Mouse (Mus musculus) liver, embryonic 14.5 days (tissue): ENCODE data around the gene Crtam. TPM values are rescaled to one million over a fixed set of nuclear protein-coding genes. Genes with fewer than 3 reads are reported as not detected.

Source experiments
- ATAC-seq: fragments of 200-750 bp; cut with Nextera tagmentation; 2 replicates; pipeline ENCODE4 v1.8.0; 2017; ENCODE audit warnings: moderate number of reproducible peaks, mild to moderate bottlenecking, moderate library complexity; ENCODE audit not compliant: insufficient read depth
- DNase-seq, 3 experiments: peaks; one replicate each; pipeline ENCODE4 v3.0.0-alpha.2; 2012 to 2013; ENCODE audit warnings: low read depth in 3 of 3, low spot score in 3 of 3
- H3K27ac ChIP-seq: fragments of 300-500 bp; sonication (generic); 2 replicates; pipeline ENCODE4 v1.5.1; 2014; ENCODE audit warnings: moderate library complexity, mild to moderate bottlenecking, control low read depth, inconsistent platforms
- H3K27me3 ChIP-seq: fragments of 300-500 bp; sonication (generic); 2 replicates; pipeline ENCODE4 v1.6.1; 2014; ENCODE audit warnings: mild to moderate bottlenecking, low read length, moderate library complexity; ENCODE audit not compliant: control insufficient read depth, insufficient read depth
- H3K36me3 ChIP-seq: fragments of 300-500 bp; sonication (generic); replicated peaks from 2 replicates; pipeline ENCODE4 v1.6.1; 2014; ENCODE audit warnings: low read depth; ENCODE audit not compliant: control insufficient read depth, insufficient read depth
- H3K4me1 ChIP-seq, 2 experiments: fragments of 200-500 bp in 1 of 2; fragments of 300-500 bp in 1 of 2; sonication (generic) in 1 of 2; replicated peaks; 2 replicates each; pipeline ENCODE4 v1.6.1; 2012 to 2014; ENCODE audit warnings: antibody characterized with exemption in 1 of 2, inconsistent platforms in 1 of 2, low read length in 1 of 2; ENCODE audit not compliant: control insufficient read depth in 2 of 2, insufficient read depth in 2 of 2
- H3K4me2 ChIP-seq: fragments of 300-500 bp; sonication (generic); 2 replicates; pipeline ENCODE4 v1.6.1; 2014; ENCODE audit warnings: low read depth, mild to moderate bottlenecking, control low read depth, moderate library complexity
- H3K4me3 ChIP-seq, 2 experiments: fragments of 200-500 bp in 1 of 2; fragments of 300-500 bp in 1 of 2; sonication (generic) in 1 of 2; 2 replicates each; pipeline ENCODE4 v1.5.1; 2012 to 2014; ENCODE audit warnings: low read depth in 2 of 2, low read length in 2 of 2, mild to moderate bottlenecking in 2 of 2, control low read depth in 1 of 2, inconsistent platforms in 1 of 2, moderate library complexity in 1 of 2; ENCODE audit not compliant: insufficient read depth in 1 of 2
- H3K9ac ChIP-seq: fragments of 300-500 bp; sonication (generic); replicated peaks from 2 replicates; pipeline ENCODE4 v1.6.1; 2014; ENCODE audit warnings: mild to moderate bottlenecking, control low read depth, moderate library complexity
- H3K9me3 ChIP-seq: fragments of 300-500 bp; sonication (generic); 2 replicates; pipeline ENCODE4 v1.6.1; 2016; ENCODE audit warnings: low read length, mixed read lengths; ENCODE audit not compliant: control insufficient read depth
- CTCF ChIP-seq: IDR thresholded peaks from 2 replicates; pipeline ENCODE4 v1.5.1; 2016; ENCODE audit warnings: antibody characterized with exemption, low read depth, control low read depth
- EP300 ChIP-seq: IDR thresholded peaks from 2 replicates; pipeline ENCODE4 v1.6.1; 2016; ENCODE audit warnings: antibody characterized with exemption, low read depth
- WGBS: fragments of 180-500 bp; shearing (Covaris S2); extraction: QIAGEN DNeasy Blood & Tissue Kit; methylation state at CpG from one replicate; pipeline ENCODE4 v1.1.7; 2014; ENCODE audit not compliant: insufficient replicate concordance; 5-methylcytosine and 5-hydroxymethylcytosine counted together
- polyA plus RNA-seq, 2 experiments: library from polyadenylated mRNA; depleted of rRNA in 1 of 2; stranded (reverse) in 1 of 2; unstranded in 1 of 2; fragments of >200 nt; fragmentation: Nextera tagmentation in 1 of 2; extraction: Ambion mirVana in 1 of 2; gene quantifications; 2 replicates each; pipeline versions ENCODE4 v1.2.1 to v1.2.3; 2012 to 2014

The Crtam gene
- polyA plus RNA-seq, 2 experiments, result 0.06 TPM; not detected in 1

DNA sequence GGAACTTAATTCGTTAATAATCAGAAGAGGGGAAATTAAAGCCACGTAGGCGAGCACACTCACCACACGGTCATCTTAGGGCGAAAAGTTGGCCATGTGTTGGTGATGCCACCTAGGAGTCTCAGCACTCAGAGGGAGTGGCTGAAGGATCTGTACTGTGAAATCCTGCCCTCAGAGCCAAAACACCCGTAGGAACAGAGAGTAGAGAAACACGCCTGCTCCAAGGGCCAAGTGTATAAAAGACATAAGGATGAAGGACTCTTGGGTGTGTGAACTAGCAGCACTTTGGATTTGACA lies 40.1 kb downstream of the Crtam start:
- WGBS, result 26% methylated on average over 7 of the region's 7 CpGs
- Histone ChIP-seq H3K4me1 (no peaks in the 10 kb centered on the region), H3K27ac (no peak overlapping the region), H3K9me3 (no peaks in the 10 kb centered on the region), H3K27me3 (peaks cover 22% of the 10 kb centered on the region), H3K9ac (no peak overlapping the region), H3K36me3 (no peaks in the 10 kb centered on the region), H3K4me2 (no peak overlapping the region), H3K4me3 (no peak overlapping the region)
- no peak for DNase-seq
- ATAC-seq, result no peak
- no peak for TF ChIP-seq CTCF
- TF ChIP-seq EP300, result no peak

- Histone ChIP-seq H3K4me3 (no peak within 1 kb of the TSS), H3K4me1 (no peaks in the 10 kb centered on the region), H3K4me2 (no peak within 1 kb of the TSS), H3K27ac (no peak within 1 kb of the TSS), H3K9me3 (no peaks in the 10 kb centered on the region), H3K36me3 (no peaks in the 10 kb centered on the region), H3K27me3 (peaks cover 22% of the 10 kb centered on the region), H3K9ac (no peak within 1 kb of the TSS)
- WGBS, result 2% methylated on average over 51 of the region's 51 CpGs
- no peak for DNase-seq
- no peak for ATAC-seq
- TF ChIP-seq CTCF, result no peak
- no peak for TF ChIP-seq EP300
These were observed 40.6 kb downstream of the Crtam start, which contains the start of gene Jhy for GRCm38 (mm10) chr9:40963586-40964417. Jhy (minus strand) TSS chr9:40964118.

- Histone ChIP-seq H3K4me2 (no peak overlapping the region), H3K27ac (no peak overlapping the region), H3K9me3 (no peaks in the 10 kb centered on the region), H3K4me3 (no peak overlapping the region), H3K36me3 (no peaks in the 10 kb centered on the region), H3K9ac (no peak overlapping the region), H3K27me3 (peaks cover 22% of the 10 kb centered on the region), H3K4me1 (no peaks in the 10 kb centered on the region)
- DNase-seq (no peak), ATAC-seq (no peak)
- 58% methylated on average over 3 of the region's 3 CpGs for WGBS
- no peak for TF ChIP-seq EP300
- TF ChIP-seq CTCF, result no peak
These were observed 43.0 kb downstream of the Crtam start for GRCm38 (mm10) chr9:40961401-40961800.

DNA sequence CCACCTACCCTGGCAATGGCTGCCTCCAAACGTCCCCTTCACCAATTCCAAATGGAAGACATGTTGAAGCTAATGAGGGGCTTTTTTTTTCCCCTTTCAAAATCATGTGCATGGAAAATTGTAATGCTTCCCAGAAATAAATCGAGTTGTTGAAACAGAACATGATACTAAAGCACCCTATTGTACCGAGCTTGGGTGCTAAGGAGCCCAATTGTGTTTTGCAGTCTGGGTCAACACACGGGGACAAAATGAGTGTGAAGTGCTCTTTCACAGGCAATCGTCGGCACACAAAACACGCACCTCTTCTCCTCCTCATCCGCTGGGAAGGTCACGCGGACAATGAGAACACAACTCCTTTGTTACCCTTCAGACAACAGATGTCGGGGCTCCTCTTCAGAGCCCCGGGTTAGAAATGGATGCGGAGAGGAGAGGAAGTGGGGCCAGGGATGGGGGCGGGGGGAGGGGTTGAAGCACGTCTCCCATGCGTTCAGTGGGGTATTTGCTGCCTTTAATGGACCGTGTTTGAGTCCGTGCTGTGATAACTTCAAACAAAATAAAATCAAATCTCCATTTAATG lies 55.3 kb downstream of the Crtam start:
- H3K36me3 ChIP-seq, result no peaks in the 10 kb centered on the region
- DNase-seq (no peak), ATAC-seq (no peak)
- H3K9ac ChIP-seq, result no peak overlapping the region
- no peak overlapping the region for H3K4me2 ChIP-seq
- TF ChIP-seq CTCF (no peak), EP300 (no peak)
- H3K27me3 ChIP-seq, result no peaks in the 10 kb centered on the region
- no peak overlapping the region for H3K4me3 ChIP-seq
- no peaks in the 10 kb centered on the region for H3K9me3 ChIP-seq
- H3K27ac ChIP-seq, result no peak overlapping the region
- H3K4me1 ChIP-seq, result no peaks in the 10 kb centered on the region
- 61% methylated on average over 18 of the region's 18 CpGs for WGBS

- DNase-seq, result no peak
- Histone ChIP-seq H3K4me1 (no peaks in the 10 kb centered on the region), H3K27ac (no peak overlapping the region), H3K27me3 (no peaks in the 10 kb centered on the region), H3K9me3 (no peaks in the 10 kb centered on the region), H3K4me3 (no peak overlapping the region), H3K9ac (no peak overlapping the region), H3K4me2 (no peak overlapping the region), H3K36me3 (no peaks in the 10 kb centered on the region)
- no peak for ATAC-seq
- WGBS, result 72% methylated on average over 6 of the region's 6 CpGs
- TF ChIP-seq EP300 (no peak), CTCF (no peak)
These were observed 56.0 kb downstream of the Crtam start for GRCm38 (mm10) chr9:40948473-40948872.
